Mouse (Mus musculus): ENCODE data around the gene Traip.
A peak's percentile ranks its signal among the peaks of the same experiment; 100 is the strongest.
"Not testable (repeated sequence)": the region's sequence is repeated elsewhere in the genome, so short reads cannot be mapped to it uniquely, and the experiment has no call there.

Gene Traip

GRCm38 (mm10) chr9:108001922-108002770, 52.2 kb downstream of the Traip start, which contains the start of gene Ip6k1:
TSS of gene Ip6k1 (plus strand) at chr9:108002501.
- peak; percentile 100 for DNase-seq (ENCODE audit: low spot score)

DNA sequence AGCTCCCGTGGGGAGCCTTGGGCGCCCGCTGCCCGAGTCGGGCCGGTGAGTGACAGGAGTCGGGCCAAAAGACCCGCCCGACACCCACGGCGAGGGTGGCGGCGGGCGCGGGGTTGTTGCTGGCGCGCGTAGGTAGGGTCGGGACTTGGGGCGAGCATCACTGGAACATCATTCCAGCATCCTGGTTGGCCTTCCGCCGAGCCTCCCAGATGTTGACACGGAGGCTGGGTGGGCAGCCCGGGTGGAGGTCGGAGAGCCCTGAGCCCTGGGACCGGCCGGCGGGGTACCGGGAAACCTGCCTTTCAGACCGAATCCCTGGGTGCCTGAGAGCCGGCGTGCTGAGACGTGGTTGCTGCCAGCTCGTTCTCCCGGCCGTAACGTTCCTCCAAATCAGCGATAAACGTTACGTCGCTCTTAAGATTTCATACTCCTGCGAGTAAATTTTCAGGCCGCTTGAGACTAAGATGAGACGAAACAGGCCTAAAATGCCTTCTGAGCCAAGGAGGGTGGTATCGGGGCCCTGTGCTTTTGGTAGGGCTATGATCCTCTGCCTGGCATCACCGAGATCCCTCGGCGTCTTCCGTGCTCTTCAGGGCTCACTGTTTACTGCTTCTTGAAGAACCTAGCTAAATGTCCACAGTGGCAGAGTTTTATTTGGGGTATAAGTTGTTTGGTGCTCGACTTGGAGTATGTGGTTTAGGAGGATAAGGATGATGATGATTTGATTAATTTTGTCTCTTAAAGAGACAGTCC, 53.0 kb downstream of the Traip start:
- DNase-seq (ENCODE audit: low spot score), result peak; percentile 17

DNA sequence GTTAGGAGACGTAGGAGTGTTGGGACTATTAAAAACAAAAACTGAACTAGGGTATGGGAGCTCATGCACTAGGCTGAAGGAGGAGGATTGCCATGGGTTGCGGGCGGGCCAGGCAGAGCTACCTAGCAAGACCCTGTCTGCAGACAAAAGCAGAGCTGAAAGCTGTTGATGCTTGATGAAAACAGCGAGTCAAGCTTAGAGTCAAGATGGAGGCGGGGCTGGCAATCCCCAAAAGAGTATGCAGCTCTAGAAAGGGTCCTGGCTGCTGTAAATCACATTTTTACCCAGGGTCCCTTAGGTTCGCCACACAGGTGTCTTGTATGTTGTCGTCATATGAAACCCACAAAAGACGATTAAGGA, 53.6 kb downstream of the Traip start:
- peak; percentile 45 for DNase-seq (ENCODE audit: low spot score)

DNA sequence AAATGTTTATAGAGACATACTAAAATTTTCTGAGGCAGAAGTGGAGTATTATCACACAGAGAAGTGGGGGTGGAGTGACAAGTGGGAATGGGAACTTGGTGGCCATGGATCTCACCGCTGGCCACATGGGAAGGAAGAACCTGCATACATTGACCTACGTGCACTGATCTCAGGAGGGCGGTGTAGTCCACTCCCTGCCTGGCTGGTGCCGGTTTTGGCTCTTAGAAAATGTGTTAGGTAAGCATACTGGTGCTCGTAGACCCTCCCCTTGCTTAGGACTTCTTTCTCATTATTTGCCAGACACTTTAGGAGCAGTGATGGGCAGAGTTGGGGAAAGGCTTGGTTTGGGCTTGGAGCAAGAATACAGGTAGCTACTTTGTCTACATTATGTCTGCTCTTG, 58.1 kb downstream of the Traip start:
- no peak for DNase-seq (ENCODE audit: low spot score)

GRCm38 (mm10) chr9:108010385-108010784, 60.4 kb downstream of the Traip start:
- DNase-seq (ENCODE audit: low spot score), result no peak

GRCm38 (mm10) chr9:108013577-108013976, 63.6 kb downstream of the Traip start:
- not testable (repeated sequence) for DNase-seq (ENCODE audit: low spot score)

DNA sequence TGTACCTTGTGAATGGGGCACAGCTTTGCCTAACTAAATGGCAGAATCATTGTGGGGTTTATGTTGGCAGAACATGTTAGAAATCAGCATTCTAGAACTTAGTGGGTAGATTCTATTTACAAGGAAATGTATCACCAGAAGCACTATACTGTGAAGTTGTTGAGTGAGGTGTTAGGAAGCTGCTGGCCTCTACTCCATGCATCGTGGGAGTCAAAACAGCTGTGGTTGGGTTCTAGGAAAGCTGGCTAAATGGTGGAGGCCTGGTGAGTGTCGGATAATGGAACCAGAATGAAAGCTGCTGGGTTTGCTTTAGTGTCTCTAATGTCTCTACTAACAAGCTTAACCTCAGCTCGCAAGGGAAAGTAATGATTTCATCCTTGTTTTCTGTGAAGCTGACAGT, 67.2 kb downstream of the Traip start:
- no peak for DNase-seq (ENCODE audit: low spot score)

- no peak for DNase-seq (ENCODE audit: low spot score)
These were observed 70.8 kb downstream of the Traip start for GRCm38 (mm10) chr9:108020741-108021140.

All from embryo, embryonic 10 days (tissue).